Mouse (Mus musculus): ENCODE measurements at regions not wholly inside any gene's neighbourhood (a gene's known extent, or its start where the extent isn't known, plus 50 kb on each side); places are given as distances from the start of the nearest gene placed in this dataset.

- peak; percentile 18 for DNase-seq (ENCODE audit: low spot score)
These were observed 54.1 kb upstream of the Rell1 start for GRCm38 (mm10) chr5:64022633-64023323.

- no peak for DNase-seq (ENCODE audit: low spot score)
These were observed 54.6 kb upstream of the Rell1 start for GRCm38 (mm10) chr5:64023324-64023650.

- no peak for DNase-seq (ENCODE audit: low spot score)
These were observed 55.7 kb upstream of the Rell1 start for GRCm38 (mm10) chr5:64024420-64024819.

- no peak for DNase-seq (ENCODE audit: low spot score)
These were observed 59.0 kb upstream of the Rell1 start for GRCm38 (mm10) chr5:64027733-64028132.

DNA sequence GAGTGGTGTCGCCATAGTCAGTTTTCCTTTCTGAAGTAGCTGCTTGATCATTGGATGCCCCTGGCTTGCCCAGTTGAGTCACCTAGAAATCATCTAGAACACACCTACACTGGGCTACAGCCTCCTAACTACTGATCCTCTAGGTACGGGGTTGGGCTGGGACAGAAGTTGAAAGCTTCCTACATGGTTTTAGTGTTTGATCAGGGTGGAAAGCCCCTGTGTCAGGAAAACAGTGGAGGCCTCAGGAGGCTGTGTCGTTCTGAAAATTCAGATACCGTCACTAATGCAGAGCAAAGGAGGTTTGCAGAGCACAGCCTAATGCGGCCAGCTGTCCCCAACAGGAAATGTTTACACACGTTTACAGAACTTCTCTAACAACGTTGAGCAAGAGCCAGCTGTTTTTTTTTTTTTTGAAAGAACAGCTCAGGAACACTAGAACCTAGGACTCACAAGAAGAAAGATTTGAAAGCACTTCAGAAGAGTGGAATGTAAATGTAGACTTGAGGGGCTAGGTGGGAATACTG is 61.0 kb upstream of the Rell1 start:
- DNase-seq (ENCODE audit: low spot score) = no peak

DNA sequence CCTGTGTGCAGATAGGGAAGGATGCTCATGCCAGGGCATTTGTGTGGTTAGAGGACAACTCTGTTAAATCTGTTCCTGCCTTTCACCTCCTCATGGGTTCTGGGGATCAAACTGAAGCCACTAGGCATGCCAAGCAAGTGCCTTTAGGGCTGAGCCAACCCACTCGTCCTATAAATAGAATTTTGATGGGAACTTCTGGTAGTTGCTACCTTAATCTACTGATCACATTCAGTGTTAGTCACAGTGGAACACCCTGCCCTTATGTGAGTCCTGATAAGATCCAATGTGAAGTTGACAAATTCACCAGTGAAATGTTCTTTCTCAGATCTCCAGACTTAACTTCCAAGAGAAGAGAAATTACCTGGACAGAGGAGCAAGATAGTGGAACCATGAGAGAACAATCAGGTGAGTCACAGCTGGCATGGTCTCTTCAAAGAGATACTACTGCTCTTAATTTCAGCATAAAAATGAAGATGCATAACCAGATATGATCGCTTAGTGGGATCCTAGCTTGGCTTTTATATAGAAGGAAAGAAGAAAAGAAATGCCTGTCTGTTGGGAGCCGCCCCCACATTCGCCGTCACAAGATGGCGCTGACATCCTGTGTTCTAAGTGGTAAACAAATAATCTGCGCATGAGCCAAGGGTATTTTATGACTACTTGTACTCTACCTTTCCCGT is 61.7 kb upstream of the Rell1 start:
- no peak for DNase-seq (ENCODE audit: low spot score)

DNA sequence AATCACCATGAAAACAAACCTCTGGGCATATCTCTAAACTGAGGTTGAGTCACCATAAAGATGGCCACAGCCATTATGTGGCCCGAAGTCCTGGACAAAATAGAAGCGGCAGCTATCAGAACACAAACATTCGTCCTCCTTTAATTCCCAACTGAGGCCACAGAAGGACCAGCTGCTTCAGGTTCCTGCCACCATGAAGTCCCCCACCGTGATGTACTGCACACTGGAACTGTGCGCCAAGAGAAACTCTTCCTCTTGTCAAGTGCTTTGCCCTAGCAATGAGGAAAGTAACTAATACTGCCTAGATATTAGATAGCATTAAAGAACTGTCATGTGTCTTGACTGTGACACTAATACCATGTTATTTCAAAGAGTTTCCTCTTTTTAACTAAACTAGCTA is 54.4 kb upstream of the Pgm2 start:
- DNase-seq (ENCODE audit: low spot score) = no peak

DNA sequence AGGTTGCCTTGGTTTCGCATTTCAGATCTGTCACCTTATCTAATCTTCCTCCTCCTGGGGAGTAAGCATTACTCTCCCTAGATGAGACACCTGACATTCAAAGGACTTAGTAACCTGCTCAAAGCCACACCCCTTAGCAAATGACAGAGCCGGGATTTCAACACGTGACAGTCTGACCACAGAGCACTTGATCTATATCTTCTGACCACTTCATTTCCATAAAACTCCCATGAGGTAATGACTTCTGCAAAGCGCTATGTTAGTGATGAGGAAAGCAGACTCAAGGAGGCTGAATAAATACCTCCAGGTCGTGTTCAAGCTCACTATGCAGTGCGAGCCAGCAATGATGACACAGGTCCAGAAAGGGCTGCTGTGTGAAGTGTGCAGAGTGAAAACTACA is 52.1 kb upstream of the Pgm2 start:
- no peak for DNase-seq (ENCODE audit: low spot score)
